Mouse (Mus musculus): ENCODE measurements at regions not wholly inside any gene's neighbourhood (a gene's known extent, or its start where the extent isn't known, plus 50 kb on each side); places are given as distances from the start of the nearest gene placed in this dataset.
A peak's percentile ranks its signal among the peaks of the same experiment; 100 is the strongest.

- DNase-seq (ENCODE audit: low spot score) = no peak
Observed at GRCm38 (mm10) chr11:31721908-31722307, 50.2 kb upstream of the Bod1 start.

DNA sequence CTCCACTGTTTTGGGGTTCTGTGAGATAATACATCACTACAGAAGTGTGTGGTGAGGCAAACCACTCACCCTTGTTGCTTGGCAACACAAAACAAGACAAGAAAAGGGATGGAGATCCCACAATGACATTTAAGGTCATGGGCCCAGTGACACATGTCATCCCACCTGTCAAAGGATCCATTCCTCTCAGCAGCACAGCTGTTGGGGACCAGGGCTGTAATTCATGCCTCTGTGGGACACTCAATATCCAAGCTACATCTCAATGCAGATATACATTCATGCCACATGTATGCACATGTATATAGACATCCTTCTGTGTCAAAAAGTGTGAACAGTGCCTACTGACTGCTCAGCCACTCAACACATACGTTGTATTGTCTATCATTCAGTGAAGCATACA, 52.8 kb upstream of the Bod1 start:
- no peak for DNase-seq (ENCODE audit: low spot score)

DNA sequence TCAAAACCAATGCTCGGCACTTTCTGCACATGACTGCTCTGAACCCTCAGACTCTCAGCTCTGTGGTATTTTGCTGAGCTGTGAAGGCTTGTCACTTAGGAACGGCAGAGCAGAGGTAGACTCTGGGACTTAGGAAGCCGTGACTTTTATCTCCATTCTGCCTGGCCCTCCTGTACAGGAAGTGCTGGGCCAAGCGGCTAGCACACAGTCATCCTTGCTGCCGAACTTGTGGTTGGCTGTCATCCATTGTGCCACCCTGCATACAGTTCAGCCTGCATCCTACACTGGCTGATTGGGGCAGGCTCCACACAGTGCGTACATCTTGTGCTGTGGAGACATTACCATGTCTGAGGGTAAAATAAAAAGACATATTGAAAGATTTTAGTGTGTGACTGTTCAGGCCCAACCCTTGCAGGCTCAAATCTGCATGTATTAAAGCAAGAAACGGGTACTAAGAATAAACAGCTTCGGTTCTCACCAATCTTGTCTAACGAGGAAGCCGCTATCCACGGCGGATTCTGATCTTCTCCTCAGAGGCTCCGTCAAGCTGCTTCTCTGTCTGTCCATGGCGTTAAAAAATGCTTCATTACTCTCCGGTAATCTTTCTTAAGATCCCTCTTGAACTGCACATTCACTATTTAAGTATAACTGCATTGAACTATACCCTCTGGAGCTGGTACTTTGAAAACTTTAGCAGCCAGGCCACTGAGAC, 54.4 kb upstream of the Bod1 start:
- no peak for DNase-seq (ENCODE audit: low spot score)

DNA sequence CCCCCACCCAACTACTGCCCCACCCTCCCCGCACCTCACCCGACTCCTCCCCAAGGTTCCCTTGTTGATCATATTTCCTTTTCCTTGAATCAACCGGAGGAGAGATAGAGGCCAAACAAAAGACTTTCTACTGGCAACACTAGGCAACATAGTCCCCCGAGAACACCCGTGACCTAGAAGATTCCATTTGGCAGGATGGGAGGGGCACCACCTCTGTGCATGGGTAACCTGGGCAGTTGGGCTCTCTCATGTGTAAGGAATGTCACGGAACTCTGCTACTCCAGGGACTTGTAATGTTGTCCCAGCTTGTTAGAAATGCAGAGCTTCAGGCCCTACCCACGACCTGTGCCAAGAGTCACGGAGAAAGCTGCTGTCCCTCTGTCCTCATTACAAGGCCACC, 55.6 kb upstream of the Bod1 start:
- no peak for DNase-seq (ENCODE audit: low spot score)

GRCm38 (mm10) chr11:31729728-31730127, 58.0 kb upstream of the Bod1 start:
- DNase-seq (ENCODE audit: low spot score) = peak; percentile 48

DNA sequence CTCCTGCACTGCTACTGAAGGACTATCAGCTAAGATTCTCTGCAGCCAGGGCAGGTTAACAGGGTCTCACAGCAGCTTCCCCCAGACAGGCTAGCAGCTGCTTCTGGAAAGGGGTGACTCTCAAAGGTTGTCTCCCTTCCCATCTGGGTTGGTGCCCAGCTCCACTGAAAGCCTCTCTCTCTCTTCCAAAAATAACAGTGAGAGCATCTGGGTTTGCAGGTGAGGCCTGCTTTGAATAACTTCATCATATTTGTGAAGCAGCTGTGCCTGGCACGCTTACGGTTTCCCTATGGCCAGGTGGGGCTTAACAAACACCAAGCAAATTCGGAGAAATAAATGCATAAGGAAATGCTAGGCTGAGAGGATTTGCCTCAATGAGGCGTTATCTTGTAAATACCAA, 58.5 kb upstream of the Bod1 start:
- DNase-seq (ENCODE audit: low spot score) = no peak

DNA sequence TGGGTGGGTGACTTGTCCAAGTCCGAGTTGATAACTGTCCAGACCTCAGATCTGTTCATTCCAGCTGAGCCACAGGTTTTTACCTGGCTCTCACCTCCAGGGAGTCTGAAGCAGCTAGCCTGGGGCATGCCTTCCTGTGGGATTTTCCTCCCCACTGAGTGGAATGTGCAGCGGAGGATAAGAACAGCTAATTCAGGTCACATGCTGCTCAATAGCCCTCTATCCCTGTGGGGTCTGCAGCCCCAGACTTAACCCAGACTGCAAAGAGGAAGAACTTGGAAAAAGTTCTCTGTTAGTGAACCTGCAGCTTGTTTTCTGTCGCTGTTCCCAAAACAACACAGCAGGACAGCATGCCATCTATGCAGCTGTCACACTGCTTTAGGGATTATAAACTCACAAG, 59.0 kb upstream of the Bod1 start:
- DNase-seq (ENCODE audit: low spot score) = no peak

DNA sequence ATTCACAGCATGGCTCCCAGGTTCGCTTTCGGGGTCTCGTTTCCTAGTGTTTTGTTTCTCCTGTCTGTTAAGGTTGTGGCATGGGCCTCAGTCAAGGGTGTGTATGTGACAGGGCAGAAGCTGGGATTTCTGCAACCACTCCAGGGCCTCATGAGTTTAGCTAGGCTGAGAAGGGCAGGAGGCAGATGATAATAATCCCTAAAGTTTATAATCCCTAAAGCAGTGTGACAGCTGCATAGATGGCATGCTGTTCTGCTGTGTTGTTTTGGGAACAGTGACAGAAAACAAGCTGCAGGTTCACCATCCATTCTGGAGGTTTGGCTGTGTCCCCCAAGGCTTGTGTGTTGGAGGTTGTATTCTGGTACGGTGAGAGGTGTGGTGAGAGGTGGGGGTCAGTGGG, 59.8 kb upstream of the Bod1 start:
- DNase-seq (ENCODE audit: low spot score) = no peak

GRCm38 (mm10) chr11:31732342-31732741, 60.7 kb upstream of the Bod1 start:
- no peak for DNase-seq (ENCODE audit: low spot score)

DNA sequence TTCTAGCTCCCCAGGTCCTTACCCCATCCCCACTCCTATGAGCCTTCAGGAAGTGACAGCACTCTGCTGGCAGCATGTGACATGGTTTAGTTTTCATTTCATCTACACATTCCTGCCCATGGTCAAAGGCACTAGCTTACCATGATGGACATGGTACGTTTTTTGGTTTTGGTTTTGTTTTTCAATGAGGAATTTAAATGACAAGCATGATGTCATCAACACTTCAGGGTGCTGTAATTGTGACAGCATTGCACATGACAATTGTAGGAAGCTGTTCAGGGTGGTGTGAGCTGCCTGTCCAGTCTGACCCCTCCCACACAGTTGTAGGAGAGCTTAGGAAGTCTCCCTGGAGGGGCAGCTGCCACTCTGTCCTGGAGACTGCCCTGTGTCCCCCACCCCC, 61.3 kb upstream of the Bod1 start:
- DNase-seq (ENCODE audit: low spot score) = no peak

GRCm38 (mm10) chr11:31734091-31734490, 62.4 kb upstream of the Bod1 start:
- DNase-seq (ENCODE audit: low spot score) = no peak

- no peak for DNase-seq (ENCODE audit: low spot score)
Observed at GRCm38 (mm10) chr11:31735257-31735656, 63.6 kb upstream of the Bod1 start.

DNA sequence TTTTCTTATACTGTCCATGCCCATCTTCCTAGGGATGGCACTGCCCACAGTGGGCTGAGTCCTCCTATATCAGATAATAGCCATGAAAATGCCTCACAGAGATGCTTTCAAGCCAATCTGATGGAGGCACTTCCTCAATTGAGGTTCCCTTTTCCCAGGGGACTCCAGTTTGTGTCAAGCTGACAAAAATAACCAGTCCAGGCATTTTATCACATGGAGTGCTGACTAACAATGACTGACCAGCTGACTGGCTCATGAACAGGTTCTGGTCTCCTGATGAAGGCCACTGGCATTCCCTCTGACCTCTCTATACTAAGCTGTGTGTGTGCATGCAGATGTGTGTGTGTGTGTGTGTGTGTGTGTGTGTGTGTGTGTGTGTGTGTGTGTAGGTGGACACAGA, 64.4 kb upstream of the Bod1 start:
- DNase-seq (ENCODE audit: low spot score) = no peak

GRCm38 (mm10) chr11:31736556-31737089, 64.9 kb upstream of the Bod1 start:
- DNase-seq (ENCODE audit: low spot score) = peak; percentile 20

GRCm38 (mm10) chr11:31738148-31739021, 66.7 kb upstream of the Bod1 start:
- no peak for DNase-seq (ENCODE audit: low spot score)

GRCm38 (mm10) chr11:31740409-31740808, 68.7 kb upstream of the Bod1 start:
- DNase-seq (ENCODE audit: low spot score) = no peak

DNA sequence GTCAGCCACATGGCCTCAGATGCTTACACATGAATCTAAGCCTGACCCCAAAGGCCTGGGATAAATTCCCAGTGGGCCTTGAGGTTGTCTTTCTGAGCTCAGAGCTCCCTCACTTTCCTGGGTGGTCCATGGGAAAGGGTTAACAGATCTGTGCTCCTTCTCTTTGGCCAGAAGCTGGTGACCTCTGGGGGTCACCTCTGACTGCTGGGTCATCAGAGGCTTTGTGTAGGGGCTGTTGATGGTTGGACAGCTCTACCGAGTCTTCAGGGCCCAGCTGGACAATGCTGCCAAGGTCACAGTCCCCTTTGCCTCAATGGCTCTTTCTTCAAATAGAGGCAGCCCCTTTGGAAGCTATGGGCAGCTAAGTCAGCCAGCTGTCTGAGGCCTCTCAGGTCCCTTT, 70.5 kb upstream of the Bod1 start:
- DNase-seq (ENCODE audit: low spot score) = no peak

DNA sequence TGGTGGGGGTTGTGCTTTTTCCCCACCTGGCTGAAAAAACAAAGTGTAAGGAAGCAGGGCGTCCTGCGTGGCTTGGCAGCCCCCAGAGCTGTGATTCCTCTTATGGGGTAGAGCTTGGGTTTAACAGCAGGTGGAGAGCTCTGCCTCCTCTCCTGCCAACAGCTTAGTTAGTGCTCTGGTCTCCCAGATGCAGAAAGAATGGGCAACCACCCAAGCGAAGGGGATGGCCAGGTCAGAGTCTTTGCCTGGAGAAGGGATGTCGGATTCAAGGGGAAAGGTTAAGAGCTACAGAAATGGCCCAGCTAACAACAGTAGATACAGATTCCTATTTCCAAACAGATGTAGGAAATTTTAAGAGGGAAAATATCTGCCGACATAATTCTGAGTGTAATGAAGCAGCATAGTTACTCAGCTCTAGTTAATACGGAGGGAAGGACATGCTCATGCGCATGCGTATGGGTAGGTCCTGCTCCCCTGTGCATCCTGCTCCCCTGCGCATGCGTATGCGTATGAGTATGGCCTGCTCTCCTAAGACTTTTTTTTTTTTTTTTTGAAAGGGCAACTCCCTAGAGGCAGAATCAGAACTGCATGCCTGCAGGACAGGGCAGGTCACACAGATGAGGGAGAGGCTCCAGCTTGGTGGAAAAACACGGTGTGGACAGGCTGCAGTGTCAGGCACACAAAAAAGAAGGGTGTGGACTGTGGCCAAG, 72.5 kb upstream of the Bod1 start:
- DNase-seq (ENCODE audit: low spot score) = no peak

- no peak for DNase-seq (ENCODE audit: low spot score)
Observed at GRCm38 (mm10) chr11:31745028-31745865, 73.6 kb upstream of the Bod1 start.

- DNase-seq (ENCODE audit: low spot score) = no peak
Observed at GRCm38 (mm10) chr11:31745866-31746248, 74.2 kb upstream of the Bod1 start.

- no peak for DNase-seq (ENCODE audit: low spot score)
Observed at GRCm38 (mm10) chr11:31746488-31746887, 74.8 kb upstream of the Bod1 start.

GRCm38 (mm10) chr11:31746939-31747338, 75.3 kb upstream of the Bod1 start:
- no peak for DNase-seq (ENCODE audit: low spot score)

Data from ovary, adult 18-20 months (tissue).